Mouse (Mus musculus): ENCODE measurements around the gene Fibp. TPM values are rescaled to one million over a fixed set of nuclear protein-coding genes. Genes with fewer than 3 reads are reported as not detected.

Gene Fibp
- polyA plus RNA-seq, 1 experiment: 99.5 TPM

DNA sequence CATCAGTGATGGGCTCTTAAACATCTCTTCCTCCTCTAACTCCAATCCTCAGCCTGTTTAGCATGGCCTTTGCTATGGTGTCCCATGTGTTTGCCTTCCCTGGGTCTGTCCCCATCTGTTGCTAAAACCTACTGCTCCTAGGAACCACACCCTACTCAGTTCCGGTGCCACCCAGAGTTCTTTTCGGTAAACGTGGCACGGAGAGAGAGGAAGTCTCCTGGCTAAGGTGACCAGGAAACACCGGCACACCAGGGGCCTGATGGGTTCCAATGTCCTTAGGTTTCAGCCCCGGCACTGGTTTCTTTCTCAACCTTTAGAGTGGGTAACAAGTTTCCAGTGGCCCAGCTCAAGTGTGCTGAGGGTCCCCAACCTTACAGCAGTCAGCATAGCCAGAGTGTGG lies 39.8 kb upstream of the Fibp start:
- Histone ChIP-seq H3K27me3 (replicated peaks; ENCODE audit: control insufficient read depth, insufficient read depth, low read length) (no peaks in the 10 kb centered on the region), H3K4me1 (ENCODE audit: control insufficient read depth, insufficient read depth, low read length) (peaks cover 9% of the 10 kb centered on the region; the same call in 1 of the 2 replicates), H3K36me3 (ENCODE audit: control insufficient read depth, insufficient read depth, low read length) (no peaks in the 10 kb centered on the region), H3K4me3 (ENCODE audit: insufficient read depth, low read depth, low read length) (no peak overlapping the region), H3K27ac (ENCODE audit: insufficient read depth, low read depth, low read length) (no peak overlapping the region)
- DNase-seq: no peak
- 87% methylated on average over 6 of the region's 6 CpGs for WGBS
- TF ChIP-seq POLR2A (IDR thresholded peaks at IDR 0.05; ENCODE audit: low read depth, low read length): no peak
- no peak for TF ChIP-seq CTCF (conservative IDR thresholded peaks at IDR 0.05; ENCODE audit: insufficient read depth, insufficient read length, low read depth, low read length)

DNA sequence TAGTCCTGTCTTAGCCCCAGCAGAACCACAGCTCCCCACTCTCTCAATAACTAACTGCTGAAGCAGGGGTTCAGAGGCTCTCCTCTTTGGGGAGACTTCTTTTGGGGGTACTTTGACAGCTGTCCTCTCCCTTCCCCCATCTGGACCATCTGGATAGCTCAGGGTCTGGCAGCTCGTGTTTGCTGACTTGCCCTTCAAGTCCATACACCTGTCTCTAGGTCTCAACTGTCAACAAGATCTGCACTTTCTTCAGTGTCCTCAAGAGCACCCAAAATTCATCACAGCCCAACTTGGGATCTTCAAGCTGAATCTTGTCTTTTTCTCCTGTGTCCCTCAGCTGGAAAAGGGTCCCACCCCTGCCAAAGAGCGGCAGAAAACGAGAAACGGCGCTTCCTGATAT lies 38.6 kb upstream of the Fibp start:
- Histone ChIP-seq H3K27me3 (replicated peaks; ENCODE audit: control insufficient read depth, insufficient read depth, low read length) (no peaks in the 10 kb centered on the region), H3K27ac (ENCODE audit: insufficient read depth, low read depth, low read length) (no peak overlapping the region), H3K4me1 (ENCODE audit: control insufficient read depth, insufficient read depth, low read length) (peaks cover 19% of the 10 kb centered on the region), H3K4me3 (ENCODE audit: insufficient read depth, low read depth, low read length) (no peak overlapping the region), H3K36me3 (ENCODE audit: control insufficient read depth, insufficient read depth, low read length) (no peaks in the 10 kb centered on the region)
- 80% methylated on average over 5 of the region's 5 CpGs for WGBS
- TF ChIP-seq CTCF (conservative IDR thresholded peaks at IDR 0.05; ENCODE audit: insufficient read depth, insufficient read length, low read depth, low read length): no peak
- TF ChIP-seq POLR2A (IDR thresholded peaks at IDR 0.05; ENCODE audit: low read depth, low read length): no peak
- DNase-seq: no peak

DNA sequence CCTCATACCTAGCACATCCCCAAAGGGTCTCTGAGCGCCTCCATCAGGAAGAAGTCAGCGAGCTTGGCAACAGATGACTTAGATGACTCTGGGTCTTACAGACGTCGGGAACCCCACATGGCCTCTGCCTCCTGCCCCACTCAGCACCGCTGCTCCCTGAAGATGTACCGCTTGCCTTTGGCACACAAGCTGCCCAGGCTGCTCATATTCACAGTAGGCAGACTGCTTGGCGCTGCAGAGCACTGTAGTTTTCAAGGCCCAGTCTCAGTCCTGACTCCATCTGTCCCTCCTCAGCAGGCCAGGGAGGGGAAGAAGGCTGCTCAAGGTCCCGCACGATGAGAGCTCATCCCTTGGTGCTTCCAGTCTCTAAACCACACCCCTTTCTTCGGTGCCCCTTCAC lies 38.1 kb upstream of the Fibp start:
- Histone ChIP-seq H3K27ac (ENCODE audit: insufficient read depth, low read depth, low read length) (no peak overlapping the region), H3K4me3 (ENCODE audit: insufficient read depth, low read depth, low read length) (no peak overlapping the region), H3K4me1 (ENCODE audit: control insufficient read depth, insufficient read depth, low read length) (peaks cover 20% of the 10 kb centered on the region), H3K27me3 (replicated peaks; ENCODE audit: control insufficient read depth, insufficient read depth, low read length) (no peaks in the 10 kb centered on the region), H3K36me3 (ENCODE audit: control insufficient read depth, insufficient read depth, low read length) (no peaks in the 10 kb centered on the region; the same call in 1 of the 2 replicates)
- no peak for TF ChIP-seq POLR2A (IDR thresholded peaks at IDR 0.05; ENCODE audit: low read depth, low read length)
- no peak for TF ChIP-seq CTCF (conservative IDR thresholded peaks at IDR 0.05; ENCODE audit: insufficient read depth, insufficient read length, low read depth, low read length)
- WGBS: 82% methylated on average over 10 of the region's 10 CpGs
- DNase-seq: no peak

DNA sequence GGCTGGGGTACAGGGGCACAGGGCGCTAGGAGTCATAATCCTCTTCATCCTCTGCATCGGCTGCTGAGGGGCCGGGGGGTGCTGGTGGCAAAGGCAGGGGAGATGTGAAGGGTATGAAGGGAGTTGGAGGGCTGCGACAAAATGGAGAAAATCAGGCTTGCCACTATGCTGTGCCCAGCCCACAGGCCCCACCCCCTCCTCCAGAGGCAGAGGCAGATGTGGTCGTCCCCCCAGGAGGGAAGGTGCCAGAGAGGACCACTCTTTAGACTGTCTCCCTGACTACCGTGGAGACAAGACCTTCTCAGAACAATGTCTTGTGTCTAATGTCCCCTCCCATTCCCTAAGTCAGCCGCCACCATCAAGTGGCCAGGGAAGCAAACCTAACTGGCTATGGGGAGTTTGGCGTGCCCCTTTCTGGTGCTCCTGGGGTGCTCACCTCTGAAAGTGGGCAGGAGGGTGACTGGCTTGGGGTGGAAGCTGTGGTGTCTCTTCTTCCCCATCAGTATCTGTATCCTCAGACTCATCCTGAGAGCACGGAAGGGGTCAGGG lies 37.4 kb upstream of the Fibp start:
- TF ChIP-seq CTCF (conservative IDR thresholded peaks at IDR 0.05; ENCODE audit: insufficient read depth, insufficient read length, low read depth, low read length) (no peak), POLR2A (IDR thresholded peaks at IDR 0.05; ENCODE audit: low read depth, low read length) (no peak)
- peaks cover 20% of the 10 kb centered on the region for H3K4me1 ChIP-seq (ENCODE audit: control insufficient read depth, insufficient read depth, low read length)
- no peak for DNase-seq
- no peaks in the 10 kb centered on the region for H3K27me3 ChIP-seq (replicated peaks; ENCODE audit: control insufficient read depth, insufficient read depth, low read length)
- no peak overlapping the region for H3K27ac ChIP-seq (ENCODE audit: insufficient read depth, low read depth, low read length)
- H3K36me3 ChIP-seq (ENCODE audit: control insufficient read depth, insufficient read depth, low read length): no peaks in the 10 kb centered on the region; the same call in 1 of the 2 replicates
- 0 out of 2 replicates have a peak overlapping the region, but pooled peaks have one; percentile 96 for H3K4me3 ChIP-seq (ENCODE audit: insufficient read depth, low read depth, low read length)
- WGBS: 80% methylated on average over 9 of the region's 9 CpGs

DNA sequence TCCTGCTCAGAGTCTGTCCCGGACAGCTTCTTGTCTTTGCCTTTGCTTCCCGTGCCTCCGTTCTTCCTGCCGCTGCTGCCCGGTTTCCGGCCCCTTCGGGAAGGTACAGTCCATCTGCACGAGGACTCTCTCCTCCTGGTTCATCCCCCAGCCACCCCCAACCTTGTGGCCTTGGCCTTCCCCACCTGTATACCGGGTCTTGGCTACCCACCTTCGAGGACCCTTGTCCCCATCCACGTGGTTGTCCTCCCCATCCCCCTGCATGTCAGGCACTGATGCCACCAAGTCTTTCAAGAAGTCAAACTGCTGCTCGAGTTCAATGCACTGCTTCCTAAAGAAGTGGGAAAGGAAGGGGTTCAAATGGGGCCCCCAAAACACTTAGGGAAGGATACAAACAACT lies 36.9 kb upstream of the Fibp start:
- no peaks in the 10 kb centered on the region for H3K27me3 ChIP-seq (replicated peaks; ENCODE audit: control insufficient read depth, insufficient read depth, low read length)
- H3K4me3 ChIP-seq (ENCODE audit: insufficient read depth, low read depth, low read length): peak overlapping the region; percentile 96
- TF ChIP-seq POLR2A (IDR thresholded peaks at IDR 0.05; ENCODE audit: low read depth, low read length) (no peak), CTCF (conservative IDR thresholded peaks at IDR 0.05; ENCODE audit: insufficient read depth, insufficient read length, low read depth, low read length) (no peak)
- DNase-seq: no peak
- H3K4me1 ChIP-seq (ENCODE audit: control insufficient read depth, insufficient read depth, low read length): peaks cover 20% of the 10 kb centered on the region
- H3K27ac ChIP-seq (ENCODE audit: insufficient read depth, low read depth, low read length): no peak overlapping the region
- 50% methylated on average over 12 of the region's 12 CpGs for WGBS
- H3K36me3 ChIP-seq (ENCODE audit: control insufficient read depth, insufficient read depth, low read length): no peaks in the 10 kb centered on the region; the same call in 1 of the 2 replicates

DNA sequence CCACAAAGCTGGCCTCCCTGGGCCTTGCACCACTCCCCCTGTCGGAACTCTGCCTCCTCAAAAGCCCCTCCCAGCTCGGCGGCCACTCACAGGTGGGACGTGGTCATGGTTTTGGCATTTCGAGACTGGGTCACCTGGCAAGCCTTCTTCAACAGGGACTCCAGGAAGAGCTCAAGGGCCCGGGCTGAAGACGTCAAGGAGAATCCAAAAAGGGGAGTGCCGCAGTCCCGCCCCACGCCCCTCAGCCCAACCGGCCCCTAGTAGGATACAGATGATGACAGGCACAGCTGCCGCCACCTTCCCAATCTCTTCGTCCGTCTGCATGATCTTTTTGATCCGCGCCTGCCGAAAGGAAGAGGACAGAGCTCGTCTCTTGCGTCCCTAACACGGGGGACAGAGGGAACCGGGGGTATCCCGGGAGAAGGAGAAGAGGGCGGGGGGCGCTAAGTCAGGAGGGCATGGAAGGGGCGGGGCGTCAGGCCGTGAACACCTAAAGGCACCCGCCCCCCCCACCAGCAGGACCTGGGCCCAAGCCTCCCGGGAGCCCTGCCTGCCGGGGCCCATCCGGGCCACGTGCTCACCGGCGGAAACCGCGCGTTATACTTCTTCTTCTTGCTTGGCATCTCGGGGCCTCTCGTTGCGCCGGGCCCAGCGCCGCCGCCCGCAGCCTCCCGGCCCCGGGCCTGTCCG lies 36.2 kb upstream of the Fibp start:
- peaks cover 20% of the 10 kb centered on the region for H3K4me1 ChIP-seq (ENCODE audit: control insufficient read depth, insufficient read depth, low read length)
- 2% methylated on average over 48 of the region's 48 CpGs for WGBS
- TF ChIP-seq POLR2A (IDR thresholded peaks at IDR 0.05; ENCODE audit: low read depth, low read length) (no peak), CTCF (conservative IDR thresholded peaks at IDR 0.05; ENCODE audit: insufficient read depth, insufficient read length, low read depth, low read length) (0 out of 2 replicates have a peak, but pooled peaks have one; percentile 16)
- H3K27me3 ChIP-seq (replicated peaks; ENCODE audit: control insufficient read depth, insufficient read depth, low read length): no peaks in the 10 kb centered on the region
- peak overlapping the region; percentile 89 for H3K27ac ChIP-seq (ENCODE audit: insufficient read depth, low read depth, low read length)
- peak; percentile 68 for DNase-seq
- no peaks in the 10 kb centered on the region; the same call in 1 of the 2 replicates for H3K36me3 ChIP-seq (ENCODE audit: control insufficient read depth, insufficient read depth, low read length)
- H3K4me3 ChIP-seq (ENCODE audit: insufficient read depth, low read depth, low read length): peak overlapping the region; percentile 96
